Mouse (Mus musculus): Measurements from ENCODE around the gene Rps6ka5.

- TF ChIP-seq POLR2A (IDR thresholded peaks at IDR 0.05; ENCODE audit: control insufficient read depth, extremely low read depth, insufficient read depth, low read length, poor library complexity), result no peak
- TF ChIP-seq CTCF (IDR thresholded peaks at IDR 0.05; ENCODE audit: borderline replicate concordance, control insufficient read depth, extremely low read depth, insufficient read depth, low read length, poor library complexity), result no peak
Measured at GRCm38 (mm10) chr12:100762663-100763425, 36.1 kb upstream of the Rps6ka5 start.
